Mouse (Mus musculus) megakaryocyte-erythroid progenitor cell, adult 5-6 weeks (primary cell): ENCODE measurements around the gene Mbtps2. TPM values are rescaled to one million over a fixed set of nuclear protein-coding genes. Genes with fewer than 3 reads are reported as not detected.

Experiments used
- ATAC-seq: replicated peaks from 2 replicates; pipeline ENCODE4 v1.8.0; 2016; ENCODE audit warnings: mild to moderate bottlenecking, inconsistent platforms; ENCODE audit not compliant: severe bottlenecking, poor library complexity, low FRiP score, low TSS enrichment
- total RNA-seq, 2 experiments: library from RNA; stranded (forward) in 1 of 2; stranded (reverse) in 1 of 2; fragments of 200-1000, 215-1000 nt in 1 of 2; fragments of >200 nt in 1 of 2; fragmentation: Nextera tagmentation in 1 of 2; gene quantifications; 2 replicates each; pipeline ENCODE4 v1.2.3; 2014 to 2017

Gene Mbtps2
- total RNA-seq, 2 experiments from 2014 or later = 9.6 to 16.1 TPM

GRCm38 (mm10) chrX:157547082-157547481 is 51.4 kb downstream of the Mbtps2 start:
- no peak for ATAC-seq

GRCm38 (mm10) chrX:157506400-157506799 is 92.1 kb downstream of the Mbtps2 start:
- no peak for ATAC-seq

DNA sequence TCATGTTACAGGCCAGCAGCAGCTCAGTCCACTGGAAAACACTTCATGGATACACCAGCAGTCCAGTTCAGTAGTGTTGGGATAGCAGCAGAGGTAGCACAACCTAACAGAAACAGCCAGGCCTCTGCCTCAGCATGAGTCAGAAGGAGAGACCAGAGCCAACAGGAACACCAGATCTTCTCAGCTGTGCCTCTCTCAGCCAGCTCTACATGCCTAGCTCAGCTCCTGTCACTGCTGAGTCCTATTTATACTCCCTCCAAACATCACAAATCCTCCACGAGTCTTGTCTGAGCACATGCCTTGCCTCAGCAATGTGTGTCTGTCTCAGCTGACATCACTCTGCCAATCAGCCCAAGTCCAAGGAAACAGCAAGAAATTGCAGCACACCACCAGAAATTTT is 94.0 kb downstream of the Mbtps2 start:
- ATAC-seq = no peak

DNA sequence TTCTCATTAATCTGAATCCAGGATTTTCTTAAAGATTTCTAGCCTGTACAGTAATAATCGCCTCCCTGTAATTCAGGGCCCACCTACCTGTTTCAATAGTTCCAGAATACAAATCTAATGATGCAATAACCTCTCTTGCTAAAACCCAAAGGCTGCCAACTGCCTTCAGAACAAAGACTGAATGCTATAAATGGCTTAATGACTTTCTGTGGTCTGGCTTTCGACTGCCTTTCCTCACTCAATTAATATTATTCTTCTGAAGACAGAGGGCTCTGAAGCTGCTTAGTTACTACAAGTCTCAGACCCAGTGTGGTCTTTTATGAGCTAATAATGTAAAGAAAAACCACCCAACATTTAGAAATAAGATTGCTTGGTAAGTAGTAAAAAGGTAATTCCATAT is 96.6 kb downstream of the Mbtps2 start:
- ATAC-seq = no peak

DNA sequence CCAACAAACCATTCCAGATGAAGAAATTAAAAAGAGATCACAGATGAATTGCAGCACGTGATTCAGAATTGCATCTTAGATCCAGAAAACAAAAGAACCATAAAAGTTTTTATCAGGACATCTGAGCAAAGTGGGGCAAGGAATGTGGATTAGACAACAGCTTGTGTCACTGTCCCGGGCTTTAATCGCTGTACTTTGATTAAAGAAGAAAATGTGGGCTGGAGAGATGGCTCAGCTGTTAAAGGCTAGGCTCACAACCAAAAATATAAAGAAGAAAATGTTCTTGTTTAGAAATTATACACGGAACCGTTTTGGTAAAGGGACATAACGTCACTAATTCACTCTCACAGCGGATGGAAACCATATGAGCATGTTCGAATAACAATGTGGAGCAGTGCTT is 98.5 kb downstream of the Mbtps2 start:
- ATAC-seq = no peak

GRCm38 (mm10) chrX:157493159-157493558 is 105.4 kb downstream of the Mbtps2 start:
- peak; percentile 60 for ATAC-seq

- peak; percentile 85 for ATAC-seq
These were observed 106.4 kb downstream of the Mbtps2 start, which contains the start of gene Sms for GRCm38 (mm10) chrX:157491944-157492726. TSS of gene Sms (minus strand) at chrX:157492287.

GRCm38 (mm10) chrX:157491145-157491935 is 107.2 kb downstream of the Mbtps2 start:
- peak; percentile 23; the same call in 1 of the 2 replicates for ATAC-seq

- no peak for ATAC-seq
These were observed 107.8 kb downstream of the Mbtps2 start for GRCm38 (mm10) chrX:157490769-157491144.

DNA sequence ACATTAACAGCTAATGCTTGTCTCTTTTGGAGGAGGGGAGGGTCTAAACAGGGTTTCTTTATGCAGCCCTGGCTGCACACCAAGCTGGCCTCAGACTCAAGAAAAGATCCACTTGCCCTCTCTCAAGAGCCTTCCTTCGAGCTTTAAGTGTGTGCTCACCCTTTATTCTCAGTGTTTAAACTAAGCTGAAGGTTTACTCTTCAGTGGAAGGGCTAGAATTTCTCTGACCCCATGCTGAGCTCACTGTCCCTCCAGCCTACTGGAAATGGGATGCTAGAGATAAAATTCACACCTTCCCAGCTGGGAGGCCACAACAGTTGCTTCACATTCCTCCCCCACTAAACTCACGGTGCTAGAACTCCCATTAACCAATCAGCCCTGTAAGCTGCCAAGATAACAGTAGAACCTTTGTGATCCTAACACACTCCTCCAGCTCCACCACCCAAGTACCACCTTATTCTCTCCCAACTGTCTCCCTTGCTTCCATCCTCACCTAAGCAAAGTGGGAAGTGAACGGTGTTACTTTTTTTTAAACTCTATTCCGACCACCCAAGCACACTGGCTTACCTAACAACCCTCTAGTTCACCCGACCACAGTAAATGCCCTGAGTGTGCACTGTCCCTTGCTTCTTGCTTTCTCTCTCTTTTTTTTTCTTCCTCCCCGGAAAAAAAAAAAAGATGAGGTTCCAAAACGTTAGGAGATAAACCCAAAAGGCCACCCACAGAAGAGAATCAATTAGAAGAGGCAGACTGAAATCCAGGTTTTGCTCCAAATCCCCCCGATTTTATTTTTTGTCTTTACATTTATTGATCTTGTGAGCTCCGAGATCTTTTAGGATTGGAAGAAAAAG is 108.4 kb downstream of the Mbtps2 start:
- 0 out of 2 replicates have a peak, but pooled peaks have one; percentile 22 for ATAC-seq

DNA sequence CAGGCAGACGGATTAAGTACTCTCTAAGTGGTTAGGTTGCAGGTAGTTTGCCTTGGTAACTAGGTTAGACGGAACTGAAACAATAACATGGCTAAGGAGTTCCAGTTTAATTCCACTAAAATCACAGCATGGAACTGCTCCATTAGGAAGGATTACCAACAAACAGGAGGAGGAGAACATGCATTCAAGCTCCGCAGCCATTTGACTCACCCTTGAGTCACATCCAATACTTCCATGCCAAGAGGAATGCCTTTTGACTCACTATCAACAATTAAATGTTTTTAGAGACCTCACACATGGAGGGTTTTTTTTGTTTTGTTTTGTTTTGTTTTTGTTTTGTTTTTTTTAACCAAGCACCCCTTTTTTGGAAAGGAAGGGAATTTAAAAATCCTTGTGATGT is 109.7 kb downstream of the Mbtps2 start:
- ATAC-seq = no peak

DNA sequence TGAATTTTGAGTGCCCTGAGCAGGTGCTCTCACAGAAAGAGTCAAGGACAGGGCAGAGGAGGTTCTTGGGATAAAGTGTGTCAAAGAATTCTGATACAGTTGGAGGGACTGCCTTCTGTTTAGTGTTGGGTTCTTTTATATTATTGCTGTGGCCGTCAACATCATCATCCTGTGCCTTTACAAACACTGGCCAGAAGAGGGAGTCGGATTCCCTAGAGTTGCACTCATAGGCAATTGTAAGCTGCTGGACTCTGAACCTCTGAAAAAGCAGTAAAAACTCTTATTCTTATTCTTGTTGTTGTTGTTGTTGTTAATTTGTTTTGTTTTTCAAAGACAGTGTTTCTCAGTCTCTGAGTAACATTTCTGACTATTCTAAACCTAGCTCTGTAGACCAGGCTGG is 111.8 kb downstream of the Mbtps2 start:
- ATAC-seq = peak; percentile 74

Other genes with a start within 250 kb of the Mbtps2 start
- gene Phex, start 183.4 kb downstream of the Mbtps2 start, total RNA-seq (2014; fragmentation: Nextera tagmentation) = 0.35 and 0.92 TPM in 2 replicates
- gene Phex, start 183.4 kb downstream of the Mbtps2 start, total RNA-seq (2017) = not detected in 2 replicates
- gene Sms, start 106.4 kb downstream of the Mbtps2 start, total RNA-seq (2014; fragmentation: Nextera tagmentation) = 41.1 and 47.1 TPM in 2 replicates
- 73.1 and 98.1 TPM in 2 replicates for gene Sms, start 106.4 kb downstream of the Mbtps2 start, total RNA-seq (2017)
- gene Yy2, start 29.7 kb downstream of the Mbtps2 start, total RNA-seq (2014; fragmentation: Nextera tagmentation) = 7.1 TPM in 1 of 2 replicates, not detected in the other
- gene Yy2, start 29.7 kb downstream of the Mbtps2 start, total RNA-seq (2017) = 1.9 and 5.2 TPM in 2 replicates
- not detected in 2 replicates for gene Smpx, start 100.2 kb upstream of the Mbtps2 start, total RNA-seq (2014; fragmentation: Nextera tagmentation)
- gene Smpx, start 100.2 kb upstream of the Mbtps2 start, total RNA-seq (2017) = not detected in 2 replicates
- gene Klhl34, start 219.7 kb upstream of the Mbtps2 start, total RNA-seq (2014; fragmentation: Nextera tagmentation) = not detected in 2 replicates
- not detected in 2 replicates for gene Klhl34, start 219.7 kb upstream of the Mbtps2 start, total RNA-seq (2017)